Mouse (Mus musculus) intestine, embryonic 16.5 days (tissue): ENCODE data around the gene Tfap2a. TPM values are rescaled to one million over a fixed set of nuclear protein-coding genes. Genes with fewer than 3 reads are reported as not detected.

ENCODE experiments used
- ATAC-seq: fragments of 200-750 bp; cut with Nextera tagmentation; 2 replicates; pipeline ENCODE4 v1.8.0; 2017; ENCODE audit warnings: moderate TSS enrichment, moderate library complexity
- H3K27ac ChIP-seq: fragments of 300-500 bp; sonication (generic); 2 replicates; pipeline ENCODE4 v1.5.1; 2014; ENCODE audit warnings: mild to moderate bottlenecking, low read length
- H3K27me3 ChIP-seq: fragments of 300-500 bp; sonication (generic); replicated peaks from 2 replicates; pipeline ENCODE4 v1.6.1; 2014; ENCODE audit warnings: low read length, control low read depth, mixed read lengths; ENCODE audit not compliant: control insufficient read depth, insufficient read depth
- H3K36me3 ChIP-seq: fragments of 300-500 bp; sonication (generic); 2 replicates; pipeline ENCODE4 v1.6.1; 2014; ENCODE audit warnings: low read length, control low read depth; ENCODE audit not compliant: control insufficient read depth, insufficient read depth
- H3K4me1 ChIP-seq: fragments of 300-500 bp; sonication (generic); 2 replicates; pipeline ENCODE4 v1.6.1; 2014; ENCODE audit warnings: low read length, control low read depth, mixed read lengths; ENCODE audit not compliant: control insufficient read depth, insufficient read depth
- H3K4me2 ChIP-seq: fragments of 300-500 bp; sonication (generic); 2 replicates; pipeline ENCODE4 v1.6.1; 2014; ENCODE audit warnings: low read depth, low read length, control low read depth
- H3K4me3 ChIP-seq: fragments of 300-500 bp; sonication (generic); 2 replicates; pipeline ENCODE4 v1.5.1; 2014; ENCODE audit warnings: mild to moderate bottlenecking, low read length
- H3K9ac ChIP-seq: fragments of 300-500 bp; sonication (generic); 2 replicates; pipeline ENCODE4 v1.6.1; 2014; ENCODE audit warnings: low read depth, low read length
- H3K9me3 ChIP-seq: fragments of 300-500 bp; sonication (generic); 2 replicates; pipeline ENCODE4 v1.6.1; 2016; ENCODE audit warnings: low read length, control low read depth; ENCODE audit not compliant: control insufficient read depth
- WGBS: fragments of 180-500 bp; shearing (Covaris S2); extraction: QIAGEN DNeasy Blood & Tissue Kit; methylation state at CpG from one replicate; pipeline ENCODE4 v1.1.7; 2014; 5-methylcytosine and 5-hydroxymethylcytosine counted together
- polyA plus RNA-seq: library from polyadenylated mRNA; unstranded; fragments of >200 nt; fragmentation: Nextera tagmentation; extraction: Ambion mirVana; gene quantifications from 2 replicates; pipeline ENCODE4 v1.2.1, GENCODE M21; 2015

Tfap2a gene
- polyA plus RNA-seq, 1 experiment from 2014 or later = 0.24 TPM

- Histone ChIP-seq H3K9ac (no peak overlapping the region), H3K27me3 (peaks cover 72% of the 10 kb centered on the region), H3K4me3 (no peak overlapping the region), H3K9me3 (no peaks in the 10 kb centered on the region), H3K4me1 (no peaks in the 10 kb centered on the region; the same call in 1 of the 2 replicates), H3K4me2 (no peak overlapping the region), H3K27ac (no peak overlapping the region), H3K36me3 (no peaks in the 10 kb centered on the region)
- no peak for ATAC-seq
- WGBS = 22% methylated on average over 4 of the region's 4 CpGs
Measured at GRCm38 (mm10) chr13:40743221-40743620, 5.0 kb upstream of the Tfap2a start.

GRCm38 (mm10) chr13:40741841-40742550 is 3.8 kb upstream of the Tfap2a start:
- Histone ChIP-seq H3K9me3 (no peaks in the 10 kb centered on the region), H3K36me3 (no peaks in the 10 kb centered on the region), H3K4me1 (no peaks in the 10 kb centered on the region; the same call in 1 of the 2 replicates), H3K27me3 (peaks cover 79% of the 10 kb centered on the region), H3K27ac (no peak overlapping the region), H3K4me3 (no peak overlapping the region), H3K4me2 (no peak overlapping the region), H3K9ac (no peak overlapping the region)
- ATAC-seq = peak; percentile 66
- WGBS = 2% methylated on average over 25 of the region's 25 CpGs

- Histone ChIP-seq H3K27me3 (peaks cover 81% of the 10 kb centered on the region), H3K4me3 (no peak overlapping the region), H3K27ac (no peak overlapping the region), H3K36me3 (no peaks in the 10 kb centered on the region), H3K4me1 (no peaks in the 10 kb centered on the region; the same call in 1 of the 2 replicates), H3K9ac (no peak overlapping the region), H3K9me3 (no peaks in the 10 kb centered on the region), H3K4me2 (no peak overlapping the region)
- WGBS = 2% methylated on average over 7 of the region's 7 CpGs
- ATAC-seq = no peak
Measured at GRCm38 (mm10) chr13:40741436-40741835, 3.3 kb upstream of the Tfap2a start.

GRCm38 (mm10) chr13:40740727-40741360 is 2.7 kb upstream of the Tfap2a start:
- H3K27ac ChIP-seq = no peak overlapping the region
- 2% methylated on average over 19 of the region's 19 CpGs for WGBS
- no peaks in the 10 kb centered on the region; the same call in 1 of the 2 replicates for H3K4me1 ChIP-seq
- H3K4me3 ChIP-seq = no peak overlapping the region
- no peak overlapping the region for H3K9ac ChIP-seq
- ATAC-seq = no peak
- H3K9me3 ChIP-seq = no peaks in the 10 kb centered on the region
- H3K27me3 ChIP-seq = peaks cover 86% of the 10 kb centered on the region
- H3K36me3 ChIP-seq = no peaks in the 10 kb centered on the region
- H3K4me2 ChIP-seq = no peak overlapping the region

GRCm38 (mm10) chr13:40739901-40740300 is 1.7 kb upstream of the Tfap2a start:
- ATAC-seq = no peak

GRCm38 (mm10) chr13:40739121-40739650 is 1.0 kb upstream of the Tfap2a start:
- no peak overlapping the region for H3K27ac ChIP-seq
- no peak overlapping the region for H3K4me3 ChIP-seq

More at GRCm38 (mm10) chr13:40739901-40740300, 1.7 kb upstream of the Tfap2a start:
- 5% methylated on average over 10 of the region's 10 CpGs for WGBS
- peaks cover 4% of the 10 kb centered on the region for H3K4me1 ChIP-seq
- no peak overlapping the region for H3K27ac ChIP-seq
- no peaks in the 10 kb centered on the region for H3K36me3 ChIP-seq
- no peaks in the 10 kb centered on the region for H3K9me3 ChIP-seq
- no peak overlapping the region for H3K4me3 ChIP-seq
- H3K4me2 ChIP-seq = no peak overlapping the region
- H3K27me3 ChIP-seq = peaks cover 84% of the 10 kb centered on the region
- H3K9ac ChIP-seq = no peak overlapping the region

GRCm38 (mm10) chr13:40737761-40738160 is 415 bp downstream of the Tfap2a start:
- Histone ChIP-seq H3K4me2 (no peak overlapping the region), H3K9me3 (no peaks in the 10 kb centered on the region), H3K9ac (no peak overlapping the region), H3K27me3 (peaks cover 81% of the 10 kb centered on the region), H3K36me3 (no peaks in the 10 kb centered on the region), H3K4me1 (peaks cover 14% of the 10 kb centered on the region), H3K4me3 (no peak overlapping the region), H3K27ac (no peak overlapping the region)
- no peak for ATAC-seq
- under 1% methylated on average over 22 of the region's 22 CpGs for WGBS

More at GRCm38 (mm10) chr13:40739121-40739650, 1.0 kb upstream of the Tfap2a start:
- ATAC-seq = no peak
- H3K27me3 ChIP-seq = peaks cover 81% of the 10 kb centered on the region
- H3K4me2 ChIP-seq = no peak overlapping the region
- no peaks in the 10 kb centered on the region for H3K36me3 ChIP-seq
- peaks cover 4% of the 10 kb centered on the region; the same call in 1 of the 2 replicates for H3K4me1 ChIP-seq
- WGBS = 1% methylated on average over 17 of the region's 17 CpGs
- no peak overlapping the region for H3K9ac ChIP-seq
- no peaks in the 10 kb centered on the region for H3K9me3 ChIP-seq

- WGBS = 12% methylated on average over 15 of the region's 15 CpGs
- Histone ChIP-seq H3K4me1 (peaks cover 14% of the 10 kb centered on the region), H3K4me2 (no peak overlapping the region), H3K9ac (no peak overlapping the region), H3K9me3 (no peaks in the 10 kb centered on the region), H3K4me3 (no peak overlapping the region), H3K36me3 (no peaks in the 10 kb centered on the region), H3K27me3 (peaks cover 81% of the 10 kb centered on the region), H3K27ac (no peak overlapping the region)
- no peak for ATAC-seq
Measured at GRCm38 (mm10) chr13:40737099-40737498, 1.1 kb downstream of the Tfap2a start.

- Histone ChIP-seq H3K27me3 (peaks cover 81% of the 10 kb centered on the region), H3K36me3 (no peaks in the 10 kb centered on the region), H3K9me3 (no peaks in the 10 kb centered on the region), H3K4me1 (peaks cover 21% of the 10 kb centered on the region), H3K27ac (no peak overlapping the region), H3K4me2 (peak overlapping the region; percentile 31; the same call in 1 of the 2 replicates), H3K9ac (no peak overlapping the region), H3K4me3 (peak overlapping the region; percentile 30)
- WGBS = 16% methylated on average over 19 of the region's 19 CpGs
- ATAC-seq = no peak
Measured at GRCm38 (mm10) chr13:40736107-40736780, 1.9 kb downstream of the Tfap2a start.
